Mouse (Mus musculus): ENCODE results near the gene Gm10272.

DNA sequence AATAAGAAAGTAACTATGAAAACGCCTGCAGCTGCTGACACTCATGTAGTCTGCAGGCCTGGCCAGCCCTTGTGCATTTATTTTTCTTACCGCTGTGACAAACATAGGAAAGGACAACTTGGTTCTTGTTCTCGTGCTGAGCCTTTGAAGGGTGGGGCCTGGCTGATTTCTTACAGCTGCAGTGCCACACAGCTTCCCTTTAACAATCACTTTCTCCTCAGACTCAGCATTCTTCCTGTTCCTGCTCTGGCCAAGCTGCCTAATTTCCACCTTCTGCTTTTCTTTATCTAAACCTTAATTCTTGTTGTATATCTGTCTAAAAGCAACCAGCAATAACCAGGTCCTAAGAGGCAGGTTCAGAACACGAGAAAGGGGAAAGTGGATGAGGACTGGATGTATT, 7.3 kb downstream of the Gm10272 start:
- no peak for TF ChIP-seq CTCF (IDR thresholded peaks at IDR 0.05; ENCODE audit: low read depth)
- TF ChIP-seq EP300 (IDR thresholded peaks at IDR 0.05; ENCODE audit: low read depth), result no peak
